Mouse (Mus musculus) small intestine, adult 2 months (tissue): ENCODE measurements around the gene Chchd10. TPM values are rescaled to one million over a fixed set of nuclear protein-coding genes. Genes with fewer than 3 reads are reported as not detected.
"Not testable (repeated sequence)": the region's sequence is repeated elsewhere in the genome, so short reads cannot be mapped to it uniquely, and the experiment has no call there.

Source experiments
- H3K27ac ChIP-seq: fragments of 200-500 bp; 2 replicates; pipeline ENCODE4 v1.5.1; 2012; ENCODE audit warnings: low read depth, low read length, control low read depth, inconsistent platforms; ENCODE audit not compliant: insufficient read depth
- H3K27me3 ChIP-seq: fragments of 200-500 bp; 2 replicates; pipeline ENCODE4 v1.6.1; 2012; ENCODE audit warnings: mild to moderate bottlenecking, moderate library complexity, low read length, inconsistent platforms; ENCODE audit not compliant: control insufficient read depth, insufficient read depth
- H3K36me3 ChIP-seq: fragments of 200-500 bp; 2 replicates; pipeline ENCODE4 v1.6.1; 2012; ENCODE audit warnings: mild to moderate bottlenecking, low read length, control low read depth, inconsistent platforms; ENCODE audit not compliant: control insufficient read depth, insufficient read depth
- H3K4me1 ChIP-seq: fragments of 200-500 bp; 2 replicates; pipeline ENCODE4 v1.6.1; 2012; ENCODE audit warnings: low read length, inconsistent platforms, mixed read lengths; ENCODE audit not compliant: control insufficient read depth, insufficient read depth, insufficient read length
- H3K4me3 ChIP-seq: fragments of 200-500 bp; 2 replicates; pipeline ENCODE4 v1.5.1; 2012; ENCODE audit warnings: low read depth, mild to moderate bottlenecking, control low read depth, inconsistent platforms, low read length, moderate library complexity
- CTCF ChIP-seq: fragments of 200-500 bp; IDR thresholded peaks from 2 replicates; pipeline ENCODE4 v1.5.1; 2012; ENCODE audit warnings: low read depth, mild to moderate bottlenecking, control low read depth, inconsistent platforms, low read length, moderate library complexity, mixed read lengths; ENCODE audit not compliant: insufficient replicate concordance, insufficient read length; ENCODE audit errors: extremely low read depth
- POLR2A ChIP-seq: fragments of 200-500 bp; IDR thresholded peaks from 2 replicates; pipeline ENCODE4 v1.6.1; 2012; ENCODE audit warnings: low read depth, mild to moderate bottlenecking, control low read depth, inconsistent platforms, low read length, moderate library complexity
- WGBS: fragments of 180-500 bp; shearing (Covaris S2); methylation state at CpG from one replicate; pipeline ENCODE4 v1.1.7; 2018; 5-methylcytosine and 5-hydroxymethylcytosine counted together
- polyA plus RNA-seq: library from polyadenylated mRNA; depleted of rRNA; stranded (reverse); fragments of >200 nt; gene quantifications from 2 replicates; pipeline ENCODE4 v1.2.3, GENCODE M21; 2012; rRNA removed

Gene Chchd10
- polyA plus RNA-seq = 799 and 1,071 TPM in 2 replicates

DNA sequence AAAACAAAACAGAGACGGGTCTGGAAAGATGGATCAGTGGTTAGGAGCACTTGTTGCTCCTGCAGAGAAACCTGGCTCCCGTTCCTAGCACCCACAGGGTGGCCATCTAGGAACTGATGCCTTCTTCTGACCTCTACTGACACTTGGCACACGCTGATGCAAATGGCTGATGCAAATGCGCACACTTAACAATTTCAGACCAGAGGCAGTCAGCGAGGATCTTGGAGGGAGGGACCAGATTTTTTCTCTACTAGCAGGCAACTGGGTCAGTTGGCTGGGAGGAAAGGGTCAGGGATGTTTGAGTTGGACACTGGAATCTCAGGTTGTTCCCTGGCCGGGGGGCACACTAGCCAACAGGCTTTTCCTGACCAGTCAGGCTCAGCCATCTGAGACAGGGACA, at the start of gene Chchd10:
Gene Chchd10 (plus strand): TSS at position 240 of the 400 bp plus-strand sequence.
- Histone ChIP-seq H3K4me3 (peak within 1 kb of the TSS; percentile 66), H3K4me1 (peaks cover 19% of the 10 kb centered on the region), H3K27ac (no peak within 1 kb of the TSS), H3K27me3 (peaks cover 19% of the 10 kb centered on the region), H3K36me3 (no peaks in the 10 kb centered on the region)
- TF ChIP-seq POLR2A (no peak), CTCF (no peak)
- 78% methylated on average over 6 of the region's 6 CpGs for WGBS

DNA sequence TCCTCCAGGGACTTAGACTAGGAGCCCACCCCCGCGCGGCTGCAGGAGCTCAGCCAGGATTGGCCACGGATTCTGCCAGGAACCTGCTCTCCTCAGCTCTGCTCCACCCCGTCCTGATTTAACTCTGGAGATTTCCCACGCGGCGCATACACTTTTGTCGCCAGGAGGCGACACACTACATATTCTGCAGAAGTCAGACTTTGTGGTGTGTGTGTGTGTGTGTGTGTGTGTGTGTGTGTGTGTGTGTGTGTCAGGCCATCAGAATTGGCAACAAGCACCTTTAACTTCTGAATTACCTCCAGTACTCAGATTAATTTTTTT, 49.7 kb upstream of the Chchd10 start:
- H3K36me3 ChIP-seq = no peaks in the 10 kb centered on the region
- H3K4me3 ChIP-seq = peak overlapping the region; percentile 32; the same call in 1 of the 2 replicates
- peaks cover 7% of the 10 kb centered on the region for H3K4me1 ChIP-seq
- H3K27me3 ChIP-seq = no peaks in the 10 kb centered on the region
- H3K27ac ChIP-seq = no peak overlapping the region
- 1% methylated on average over 10 of the region's 10 CpGs for WGBS
- TF ChIP-seq CTCF (peak; percentile 53; the same call in 1 of the 2 replicates), POLR2A (no peak)

DNA sequence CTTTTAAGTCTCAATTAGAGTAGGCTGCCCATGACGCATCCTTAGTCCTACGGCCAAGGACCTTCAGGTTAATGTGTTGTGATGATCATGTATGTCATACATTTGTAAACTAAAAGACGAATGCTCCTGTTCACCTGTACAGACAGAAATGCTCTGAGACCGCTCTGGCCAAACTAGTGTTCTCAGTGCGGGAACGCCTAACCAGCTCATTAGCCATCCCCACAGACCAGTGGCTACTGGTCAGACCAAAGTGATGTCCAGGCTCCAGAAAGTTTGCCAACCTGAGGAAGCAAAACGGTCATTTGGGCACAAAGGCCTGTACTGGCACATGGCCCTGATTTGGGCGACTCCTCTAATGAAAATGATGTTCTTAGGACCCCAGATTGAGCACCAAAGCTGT, 48.2 kb upstream of the Chchd10 start:
- Histone ChIP-seq H3K4me1 (peaks cover 7% of the 10 kb centered on the region), H3K27ac (no peak overlapping the region), H3K27me3 (no peaks in the 10 kb centered on the region), H3K36me3 (no peaks in the 10 kb centered on the region), H3K4me3 (no peak overlapping the region)
- 94% methylated on average over 8 of the region's 8 CpGs for WGBS
- TF ChIP-seq POLR2A (no peak), CTCF (no peak)

DNA sequence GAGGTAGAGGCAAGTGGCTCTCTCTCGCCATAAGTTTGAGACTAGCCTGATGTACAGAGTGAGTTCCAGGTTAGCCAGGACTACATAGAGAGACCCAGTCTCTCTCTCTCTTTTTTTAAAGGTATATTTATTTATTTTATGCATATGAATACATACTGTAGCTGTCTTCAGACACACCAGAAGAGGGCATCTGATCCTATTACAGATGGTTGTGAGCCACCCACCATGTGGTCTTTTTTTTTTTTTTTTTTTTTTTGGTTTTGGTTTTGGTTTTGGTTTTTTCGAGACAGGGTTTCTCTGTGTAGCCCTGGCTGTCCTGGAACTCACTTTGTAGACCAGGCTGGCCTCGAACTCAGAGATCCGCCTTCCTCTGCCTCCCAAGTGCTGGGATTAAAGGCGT, 45.4 kb upstream of the Chchd10 start:
- not testable (repeated sequence) for H3K27ac ChIP-seq, H3K27me3 ChIP-seq, H3K4me3 ChIP-seq, H3K36me3 ChIP-seq, H3K4me1 ChIP-seq
- WGBS = 73% methylated on average over 5 of the region's 5 CpGs

DNA sequence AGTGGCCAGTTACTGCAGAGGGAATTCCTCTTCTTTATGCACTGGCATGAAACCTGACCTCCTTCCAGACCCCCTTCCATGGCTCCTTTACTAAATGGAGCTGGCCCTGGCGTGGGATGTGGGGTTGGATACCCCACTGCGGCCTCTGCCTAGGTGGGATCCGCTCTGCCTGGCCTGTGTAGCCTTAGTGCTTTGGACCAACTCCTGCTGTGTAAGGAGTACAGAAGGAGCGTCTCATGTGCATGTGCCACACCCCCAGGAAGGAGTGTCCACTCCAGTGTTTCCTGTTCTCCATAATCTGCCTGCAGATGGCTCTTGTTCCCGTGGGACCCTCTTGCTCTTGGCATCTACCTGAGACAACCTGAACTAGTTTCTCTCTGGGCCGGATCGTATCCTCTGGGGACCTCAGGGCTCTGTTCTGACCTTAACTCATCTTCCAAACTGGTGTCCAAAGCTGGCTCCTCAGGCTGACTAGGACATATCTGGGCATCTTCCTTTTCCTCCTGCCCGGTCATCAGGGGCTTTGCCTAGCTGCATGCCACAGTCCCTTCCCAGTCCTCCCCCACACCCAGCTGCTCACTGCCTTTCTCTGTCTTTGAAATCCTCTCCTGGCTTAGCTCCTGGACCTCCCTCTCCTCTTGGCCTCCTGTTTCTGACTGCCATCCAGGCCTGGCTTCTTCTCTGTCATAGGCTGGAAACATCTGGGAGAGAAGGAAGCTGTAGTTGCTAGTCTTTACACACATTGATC, 43.4 kb upstream of the Chchd10 start:
- H3K4me1 ChIP-seq = peaks cover 8% of the 10 kb centered on the region
- H3K36me3 ChIP-seq = no peaks in the 10 kb centered on the region
- no peaks in the 10 kb centered on the region for H3K27me3 ChIP-seq
- no peak for TF ChIP-seq POLR2A
- no peak for TF ChIP-seq CTCF
- H3K27ac ChIP-seq = no peak overlapping the region
- H3K4me3 ChIP-seq = no peak overlapping the region
- 51% methylated on average over 8 of the region's 8 CpGs for WGBS

DNA sequence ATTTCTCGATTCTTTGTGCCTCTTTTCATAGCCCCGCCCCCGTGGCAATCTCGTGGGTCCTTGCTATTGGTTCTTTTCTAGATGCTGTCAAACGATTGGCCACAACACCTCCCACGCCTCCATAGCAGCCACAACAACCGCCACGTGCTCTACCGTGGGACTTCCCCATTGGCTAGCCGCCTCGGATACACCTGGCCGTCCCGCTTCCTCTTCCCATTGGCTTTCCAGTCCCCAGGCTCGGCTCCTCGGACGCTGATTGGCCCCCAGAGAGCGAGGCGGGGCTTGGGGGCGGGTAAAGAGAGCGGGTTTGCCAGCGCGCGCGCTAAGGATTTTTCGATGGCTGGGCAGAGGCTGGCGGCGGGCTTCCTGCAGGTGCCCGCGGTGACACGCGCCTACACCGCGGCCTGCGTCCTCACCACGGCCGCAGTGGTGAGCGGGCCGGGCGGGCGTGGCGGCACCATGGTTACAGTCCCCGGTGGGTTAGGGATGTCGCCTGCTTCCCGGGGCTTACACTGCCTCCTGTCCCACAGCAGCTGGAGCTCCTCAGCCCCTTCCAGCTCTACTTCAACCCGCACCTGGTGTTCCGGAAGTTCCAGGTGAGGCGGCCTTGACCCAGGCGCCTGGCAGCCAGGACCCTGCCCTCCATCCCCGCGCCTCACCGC, 39.7 kb upstream of the Chchd10 start, which contains the start of gene Derl3:
Gene Derl3 (plus strand): TSS at position 325 of the 662 bp plus-strand sequence.
- 1% methylated on average over 51 of the region's 51 CpGs for WGBS
- H3K4me3 ChIP-seq = peak within 1 kb of the TSS; percentile 58
- H3K4me1 ChIP-seq = peaks cover 8% of the 10 kb centered on the region
- peaks cover 23% of the 10 kb centered on the region for H3K36me3 ChIP-seq
- H3K27ac ChIP-seq = no peak within 1 kb of the TSS
- H3K27me3 ChIP-seq = no peaks in the 10 kb centered on the region
- no peak for TF ChIP-seq CTCF

DNA sequence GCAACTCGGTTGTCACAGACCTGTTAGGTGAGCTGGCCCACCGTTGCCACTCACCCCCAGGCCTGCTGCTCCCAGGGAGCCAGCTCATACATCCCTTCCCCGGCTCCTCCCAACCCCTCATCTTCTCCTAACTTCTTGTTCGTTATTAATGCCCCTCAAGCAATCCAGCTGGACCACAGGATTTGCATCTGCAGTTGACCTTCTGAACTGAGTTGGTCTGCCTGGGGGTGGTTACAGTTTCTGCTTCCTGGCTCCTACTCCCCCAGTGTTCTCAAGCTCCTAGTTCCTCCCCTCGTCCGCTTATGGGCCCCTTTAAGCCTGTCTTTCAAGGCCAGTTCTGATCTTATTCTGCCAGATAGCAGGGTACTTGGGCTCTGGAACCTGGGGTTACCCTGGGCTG, 38.3 kb upstream of the Chchd10 start:
- 75% methylated on average over 6 of the region's 6 CpGs for WGBS
- no peak overlapping the region for H3K27ac ChIP-seq
- H3K36me3 ChIP-seq = peaks cover 24% of the 10 kb centered on the region
- no peaks in the 10 kb centered on the region for H3K27me3 ChIP-seq
- no peak for TF ChIP-seq POLR2A
- no peak for TF ChIP-seq CTCF
- peak overlapping the region; percentile 58 for H3K4me3 ChIP-seq
- H3K4me1 ChIP-seq = peaks cover 8% of the 10 kb centered on the region
